Comparison of ENCODE assay signal across 12 mouse cellular contexts in genomic region chr7:141639335-141639890, GRCm38 (mm10). TPM values are rescaled to one million over a fixed set of nuclear protein-coding genes. Genes with fewer than 3 reads are reported as not detected.
DNase-seq lines count a peak whose midpoint lies in the region; ATAC-seq and TF ChIP-seq lines count a peak whose summit lies in the region.
"Not testable (repeated sequence)": the region's sequence is repeated elsewhere in the genome, so short reads cannot be mapped to it uniquely, and the experiment has no call there.
"Had no signal": no experiment of that assay in that cellular context is flagged by ENCODE, and none has a peak within 500 bp of the region (broad histone marks: within the 10 kb centered on the region; RNA-seq: fewer than 3 reads in every experiment).

No protein-coding gene starts in this region.

- not testable (repeated sequence) for H3K27ac ChIP-seq in embryonic facial prominence, embryonic 14.5 days (replicated peaks; ENCODE audit: low read depth, low read length); intestine, postnatal 0 days (ENCODE audit: low read depth, low read length); liver, embryonic 11.5 days (ENCODE audit: low read depth, low read length)

- not testable (repeated sequence) for H3K4me3 ChIP-seq in embryonic facial prominence, embryonic 14.5 days (ENCODE audit: low read depth, low read length); intestine, postnatal 0 days (ENCODE audit: low read depth, low read length); liver, embryonic 11.5 days (ENCODE audit: low read depth, low read length)

- not testable (repeated sequence) for H3K9me3 ChIP-seq in embryonic facial prominence, embryonic 14.5 days (ENCODE audit: control insufficient read depth, low read length); intestine, postnatal 0 days (ENCODE audit: control insufficient read depth); liver, embryonic 11.5 days (ENCODE audit: control insufficient read depth, low read length)

- not testable (repeated sequence) for H3K9ac ChIP-seq in embryonic facial prominence, embryonic 14.5 days (ENCODE audit: low read depth, low read length); intestine, postnatal 0 days (ENCODE audit: low read depth, low read length); liver, embryonic 11.5 days (ENCODE audit: low read depth, low read length)

- not testable (repeated sequence) for H3K36me3 ChIP-seq in embryonic facial prominence, embryonic 14.5 days (ENCODE audit: control insufficient read depth, insufficient read depth, low read length); intestine, postnatal 0 days (ENCODE audit: control insufficient read depth, insufficient read depth); liver, embryonic 11.5 days (ENCODE audit: control insufficient read depth, insufficient read depth, low read length)

- TF ChIP-seq CTCF in intestine, postnatal 0 days (IDR thresholded peaks at IDR 0.05; ENCODE audit: low read depth), result not testable (repeated sequence)

- peak; percentile 45; the same call in 1 of the 2 replicates for ATAC-seq in embryonic facial prominence, embryonic 14.5 days (ENCODE audit: low read depth)
- peak; percentile 21; the same call in 1 of the 2 replicates for ATAC-seq in frontal cortex, adult (ENCODE audit: low TSS enrichment)
- peak; percentile 14 to 40; a peak in 3 of 4 replicates for ATAC-seq in hematopoietic stem cell, adult 5-6 weeks (replicated peaks in 1 of 2; ENCODE audit: insufficient read depth in 1 of 2, low FRiP score in 2 of 2, low TSS enrichment in 1 of 2, low read depth in 1 of 2, poor library complexity in 2 of 2, severe bottlenecking in 2 of 2)
- peak; percentile 31; the same call in 1 of the 2 replicates for ATAC-seq in intestine, postnatal 0 days
- ATAC-seq in liver, embryonic 11.5 days (replicated peaks; ENCODE audit: low FRiP score), result peak; percentile 34
- peak; percentile 36 for ATAC-seq in megakaryocyte, adult 5-6 weeks (ENCODE audit: poor library complexity, severe bottlenecking)

- H3K4me2 ChIP-seq in embryonic facial prominence, embryonic 14.5 days (ENCODE audit: low read depth, low read length); intestine, postnatal 0 days (replicated peaks; ENCODE audit: low read depth); liver, embryonic 11.5 days: not testable (repeated sequence)

- DNase-seq in embryonic facial prominence, embryonic 14.5 days (ENCODE audit: low spot score); liver, embryonic 11.5 days (ENCODE audit: low spot score): not testable (repeated sequence)
- peak; percentile 12 for DNase-seq in natural killer cell, adult 2 months (ENCODE audit: low spot score in 2 of 2)
- peak; percentile 29 for DNase-seq in testis, postnatal 14 days (ENCODE audit: low spot score)

- WGBS in embryonic facial prominence, embryonic 14.5 days, result 84% methylated on average over 5 of the region's 5 CpGs
- WGBS in intestine, postnatal 0 days, result 80% methylated on average over 5 of the region's 5 CpGs
- WGBS in liver, embryonic 11.5 days, result 76% methylated on average over 5 of the region's 5 CpGs

- not testable (repeated sequence) for H3K27me3 ChIP-seq in embryonic facial prominence, embryonic 14.5 days (replicated peaks; ENCODE audit: control insufficient read depth, insufficient read depth, low read length); intestine, postnatal 0 days (replicated peaks; ENCODE audit: control insufficient read depth, insufficient read depth, low read length); liver, embryonic 11.5 days (replicated peaks; ENCODE audit: control insufficient read depth, insufficient read depth, low read length)

- H3K4me1 ChIP-seq in embryonic facial prominence, embryonic 14.5 days (ENCODE audit: control insufficient read depth, insufficient read depth, low read length); intestine, postnatal 0 days (replicated peaks; ENCODE audit: control insufficient read depth, insufficient read depth, low read length); liver, embryonic 11.5 days (replicated peaks; ENCODE audit: control insufficient read depth, insufficient read depth, low read length): not testable (repeated sequence)

RNA-seq across cellular contexts. Expression of gene Muc6, which starts 15.7 kb away (rescaled TPM):
- polyA plus RNA-seq in embryonic facial prominence, embryonic 14.5 days (2014; fragmentation: Nextera tagmentation; extraction: Ambion mirVana), result 0.17 and 0.19 TPM in 2 replicates
- total RNA-seq in hematopoietic stem cell, adult 5-6 weeks (2017), result not detected in 2 replicates
- 8.9 and 9.8 TPM in 2 replicates for polyA plus RNA-seq in intestine, postnatal 0 days (2015; fragmentation: Nextera tagmentation; extraction: Ambion mirVana)
- 2.4 and 2.6 TPM in 2 replicates for polyA plus RNA-seq in liver, embryonic 11.5 days (2014; fragmentation: Nextera tagmentation; extraction: Ambion mirVana)
- total RNA-seq in megakaryocyte, adult 5-6 weeks (2015), result 0.16 and 0.39 TPM in 2 replicates
- 0.11 TPM in 1 of 2 replicates, not detected in the other for total RNA-seq in megakaryocyte, adult 5-6 weeks (2017)
- total RNA-seq: adrenal gland, adult 18-20 months; gastrocnemius, postnatal 4 days; layer of hippocampus, postnatal 25 days; left cerebral cortex, postnatal 4 days had no signal

RNA-seq across cellular contexts. Expression of gene Muc2, which starts 50.7 kb away (rescaled TPM):
- 0.68 and 1.3 TPM in 2 replicates for polyA plus RNA-seq in embryonic facial prominence, embryonic 14.5 days (2014; fragmentation: Nextera tagmentation; extraction: Ambion mirVana)
- total RNA-seq in hematopoietic stem cell, adult 5-6 weeks (2017), result not detected in 2 replicates
- 167 and 175 TPM in 2 replicates for polyA plus RNA-seq in intestine, postnatal 0 days (2015; fragmentation: Nextera tagmentation; extraction: Ambion mirVana)
- 0.21 and 0.22 TPM in 2 replicates for polyA plus RNA-seq in liver, embryonic 11.5 days (2014; fragmentation: Nextera tagmentation; extraction: Ambion mirVana)
- total RNA-seq in megakaryocyte, adult 5-6 weeks (2015), result not detected in 2 replicates
- total RNA-seq in megakaryocyte, adult 5-6 weeks (2017), result not detected in 2 replicates

Comparison
In these comparisons a context has a peak if more than half of its experiments do, and no peak if none do; other contexts are left out.
1. RNA of gene Muc2, which starts 50.7 kb away (polyA plus RNA-seq): 167 to 175 TPM in intestine, postnatal 0 days; 0.68 to 1.3 TPM in embryonic facial prominence, embryonic 14.5 days and 0.21 to 0.22 TPM in liver, embryonic 11.5 days; every median in the first group is over 10 times any median in the second.
2. Peak in every context shown above with its lines, with median percentiles within 50 percentile points of each other: ATAC-seq.